Comparison of ENCODE assay signal across 8 mouse cellular contexts in the genomic region with DNA sequence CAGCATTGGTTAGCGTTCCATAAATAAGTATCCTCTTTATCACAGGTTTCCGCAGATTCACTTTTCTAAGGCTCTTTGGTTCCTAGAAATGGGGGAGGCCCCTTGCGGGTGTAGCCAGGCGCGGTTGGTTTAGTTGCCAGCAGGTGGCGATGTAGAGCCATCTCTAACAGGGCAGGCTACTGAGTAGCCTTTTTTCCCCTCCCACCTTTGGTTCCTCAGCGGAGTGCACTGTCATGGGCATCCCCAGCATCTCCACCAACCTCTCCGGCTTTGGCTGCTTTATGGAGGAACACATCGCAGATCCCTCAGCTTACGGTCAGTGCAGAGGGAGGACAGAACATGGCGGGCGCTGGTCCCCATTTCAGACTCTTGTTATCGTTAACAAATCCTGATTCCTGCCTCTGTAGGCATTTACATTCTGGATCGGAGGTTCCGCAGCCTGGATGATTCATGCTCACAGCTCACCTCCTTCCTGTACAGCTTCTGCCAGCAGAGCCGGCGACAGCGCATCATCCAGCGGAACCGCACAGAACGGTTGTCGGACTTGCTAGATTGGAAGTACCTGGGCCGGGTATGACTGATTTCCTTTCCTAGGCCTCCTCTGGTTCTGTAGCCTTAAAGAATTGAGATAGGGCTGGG. TPM values are rescaled to one million over a fixed set of nuclear protein-coding genes. Genes with fewer than 3 reads are reported as not detected.
DNase-seq lines count a peak whose midpoint lies in the region; ATAC-seq lines count a peak whose summit lies in the region.

No protein-coding gene starts in this region.

- peak overlapping the region; percentile 51; the same call in 1 of the 2 replicates for H3K9ac ChIP-seq in hindbrain, embryonic 13.5 days

- H3K4me2 ChIP-seq in hindbrain, embryonic 13.5 days: 0 out of 2 replicates have a peak overlapping the region, but pooled peaks have one; percentile 0

- H3K27me3 ChIP-seq in hindbrain, embryonic 13.5 days: no peaks in the 10 kb centered on the region

- WGBS in hindbrain, embryonic 13.5 days: 53% methylated on average over 23 of the region's 23 CpGs

- no peak overlapping the region for H3K27ac ChIP-seq in hindbrain, embryonic 13.5 days

- H3K4me3 ChIP-seq in hindbrain, embryonic 13.5 days: no peak overlapping the region

- peaks cover under 1% of the 10 kb centered on the region; the same call in 1 of the 2 replicates for H3K4me1 ChIP-seq in hindbrain, embryonic 13.5 days (replicated peaks)

- peaks cover 60% of the 10 kb centered on the region for H3K36me3 ChIP-seq in hindbrain, embryonic 13.5 days

- peak; percentile 90 for DNase-seq in R1 (ENCODE audit: low read depth, low spot score)
- peak; percentile 93 to 95 for DNase-seq in cerebellum, postnatal 10 days
- peak; percentile 79 to 83 for DNase-seq in frontal cortex, postnatal 25 days (ENCODE audit: low spot score in 2 of 2)
- DNase-seq in layer of hippocampus, postnatal 14 days (ENCODE audit: low spot score in 2 of 2): peak; percentile 82 to 85
- peak; percentile 91 for DNase-seq in lung, postnatal 10 days
- peak; percentile 88 for DNase-seq in retina, postnatal 1 day
- DNase-seq in thymus, postnatal 36 days: peak; percentile 77 to 81

- peak; percentile 70 for ATAC-seq in hindbrain, embryonic 13.5 days (ENCODE audit: low FRiP score)

- no peaks in the 10 kb centered on the region for H3K9me3 ChIP-seq in hindbrain, embryonic 13.5 days

RNA-seq across cellular contexts. Expression of a gene that starts 8.2 kb away (rescaled TPM):
- polyA plus RNA-seq in hindbrain, embryonic 13.5 days (2015; fragmentation: Nextera tagmentation; extraction: Ambion mirVana): 7,019 and 7,066 TPM in 2 replicates
- 100 to 1,000 TPM; 300 to 331 TPM for total RNA-seq in layer of hippocampus, postnatal 14 days (2021)

RNA-seq across cellular contexts. Expression of a gene that starts 13.6 kb away (rescaled TPM):
- polyA plus RNA-seq in hindbrain, embryonic 13.5 days (2015; fragmentation: Nextera tagmentation; extraction: Ambion mirVana): 99.9 and 110 TPM in 2 replicates
- total RNA-seq in layer of hippocampus, postnatal 14 days (2021): 10 to 100 TPM; 30.4 to 45.0 TPM

RNA-seq across cellular contexts. Expression of a gene that starts 15.2 kb away (rescaled TPM):
- polyA plus RNA-seq in hindbrain, embryonic 13.5 days (2015; fragmentation: Nextera tagmentation; extraction: Ambion mirVana): 253 and 271 TPM in 2 replicates
- total RNA-seq in layer of hippocampus, postnatal 14 days (2021): 10 to 100 TPM; 90.2 to 90.6 TPM

RNA-seq across cellular contexts. Expression of a gene that starts 16.8 kb away (rescaled TPM):
- 21.9 and 23.2 TPM in 2 replicates for polyA plus RNA-seq in hindbrain, embryonic 13.5 days (2015; fragmentation: Nextera tagmentation; extraction: Ambion mirVana)
- 10 to 100 TPM; 17.7 to 18.7 TPM for total RNA-seq in layer of hippocampus, postnatal 14 days (2021)

RNA-seq across cellular contexts. Expression of a gene that starts 30.2 kb away (rescaled TPM):
- 0.13 and 0.22 TPM in 2 replicates for polyA plus RNA-seq in hindbrain, embryonic 13.5 days (2015; fragmentation: Nextera tagmentation; extraction: Ambion mirVana)
- not detected for total RNA-seq in layer of hippocampus, postnatal 14 days (2021)
